Mouse (Mus musculus) bone marrow macrophage, adult 2 months (primary cell): ENCODE results near the gene Ralgps1.

Experiments used
- CTCF ChIP-seq: IDR thresholded peaks from 2 replicates; pipeline ENCODE4 v1.5.1; 2012; ENCODE audit warnings: low read depth, mild to moderate bottlenecking, low read length, moderate library complexity
- POLR2A ChIP-seq: IDR thresholded peaks from 2 replicates; pipeline ENCODE4 v1.6.1; 2012; ENCODE audit warnings: mild to moderate bottlenecking, low read depth, low read length, borderline replicate concordance

- no peak for TF ChIP-seq CTCF
- TF ChIP-seq POLR2A, result no peak
Observed at GRCm38 (mm10) chr2:33215700-33216509, 155.4 kb downstream of the Ralgps1 start, which contains the start of gene Angptl2.
